Mouse (Mus musculus): ENCODE data around the gene Faf2. TPM values are rescaled to one million over a fixed set of nuclear protein-coding genes. Genes with fewer than 3 reads are reported as not detected.
"Not testable (repeated sequence)": the region's sequence is repeated elsewhere in the genome, so short reads cannot be mapped to it uniquely, and the experiment has no call there.

Gene Faf2
- total and polyA plus RNA-seq, 3 experiments: 21.0 to 82.3 (median 79.4) TPM

- no peak for DNase-seq
Measured at GRCm38 (mm10) chr13:54607204-54607603, 14.4 kb upstream of the Faf2 start.

GRCm38 (mm10) chr13:54608002-54608401 is 13.6 kb upstream of the Faf2 start:
- DNase-seq: no peak

DNA sequence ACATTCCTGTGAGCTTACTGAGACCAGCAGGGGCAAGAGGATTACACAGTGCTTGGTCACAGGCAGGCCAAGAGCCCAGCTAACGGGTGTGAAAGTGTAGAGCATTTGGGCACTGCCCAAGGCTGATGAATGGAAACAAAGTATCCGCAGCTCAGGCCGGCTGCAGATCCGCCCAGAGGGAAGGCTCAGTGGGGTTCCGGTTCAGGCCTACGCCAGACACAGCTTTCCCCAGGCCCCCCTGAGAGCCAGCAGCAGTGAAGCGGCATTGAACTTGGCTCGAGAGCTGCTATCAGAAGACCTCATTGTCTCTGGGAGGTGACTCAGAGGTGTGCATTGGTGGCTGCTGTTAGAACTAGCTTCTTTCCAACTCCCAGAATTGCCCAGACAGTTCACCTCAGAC is 12.9 kb upstream of the Faf2 start:
- DNase-seq: peak; percentile 32

DNA sequence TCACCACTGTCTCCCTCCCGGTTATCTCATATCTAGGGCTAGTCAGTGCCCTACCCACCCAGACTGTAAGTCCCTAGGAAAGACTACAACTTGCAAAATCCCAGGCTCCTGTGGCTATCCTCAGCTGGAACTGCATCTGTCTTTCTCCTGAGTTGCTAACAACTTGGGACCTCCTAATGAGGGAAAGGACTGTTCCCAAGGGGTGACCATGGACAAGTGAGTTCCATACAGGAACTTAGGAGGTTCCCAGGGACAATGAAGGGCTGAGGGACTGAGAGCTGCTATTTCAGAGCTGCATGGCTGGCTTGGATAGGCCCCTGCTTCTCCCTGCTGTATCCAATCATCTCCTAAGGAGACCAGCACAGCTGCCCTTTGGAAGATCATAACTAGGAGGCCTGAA is 12.3 kb upstream of the Faf2 start:
- DNase-seq: no peak

DNA sequence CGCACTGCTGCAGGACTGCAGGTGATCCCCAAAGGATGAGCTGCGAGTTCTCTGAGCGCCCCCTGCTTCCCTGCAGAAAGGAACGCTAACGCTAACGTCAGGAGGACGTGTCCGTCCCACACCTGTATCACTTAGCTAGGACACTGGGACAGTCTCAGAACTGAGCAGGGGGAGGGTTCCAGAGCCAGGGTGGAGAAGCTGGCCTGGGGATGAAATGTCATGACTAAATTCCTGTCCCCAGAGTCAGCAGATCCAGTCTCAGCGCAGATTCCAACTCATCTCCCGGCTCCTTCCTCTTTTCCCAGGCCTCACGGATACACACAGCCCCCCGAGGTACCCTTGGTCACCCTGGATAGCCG is 11.0 kb upstream of the Faf2 start:
- no peak for DNase-seq

DNA sequence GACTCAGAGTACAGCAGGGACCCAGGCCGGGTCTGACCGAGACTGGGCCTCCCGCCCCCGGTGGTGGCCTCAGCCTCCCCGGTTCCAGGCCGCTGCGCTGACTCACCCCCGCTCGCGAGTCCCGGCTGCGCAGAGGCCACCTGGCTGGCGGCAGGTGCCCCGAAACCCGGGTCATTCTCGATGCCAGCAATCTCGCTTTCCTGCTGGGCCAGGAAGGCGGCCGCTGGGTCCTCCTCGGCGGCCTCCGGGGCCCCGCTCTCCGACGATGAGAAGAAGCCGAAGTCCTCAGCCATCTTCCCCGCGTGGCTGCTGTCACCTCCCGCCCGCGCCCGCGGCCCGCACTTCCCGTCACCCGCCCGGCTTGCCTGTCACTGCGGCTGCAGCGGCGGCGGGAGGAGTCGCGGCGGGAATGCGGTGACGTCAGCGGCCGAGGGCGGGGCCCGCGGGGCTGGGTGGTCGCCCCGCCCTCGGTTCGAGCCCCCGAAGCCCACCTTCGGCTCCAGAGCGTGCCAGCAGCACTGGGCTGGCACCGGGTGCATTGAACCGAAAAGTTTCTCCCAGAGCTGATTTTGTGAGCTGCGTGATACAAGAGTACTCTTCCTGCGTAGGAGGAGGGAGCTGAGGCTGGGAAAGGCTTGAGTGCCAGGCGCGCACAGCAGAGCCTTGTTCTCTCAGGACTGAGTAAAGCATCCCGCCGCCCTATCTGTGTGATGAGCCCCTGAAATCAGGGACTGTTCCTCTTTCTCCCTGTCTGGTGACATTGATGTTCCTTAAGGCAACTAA is 10.4 kb upstream of the Faf2 start, which contains the start of gene Cltb:
TSS of gene Cltb (minus strand) at position 373 of the 783 bp plus-strand sequence.
- peak; percentile 94 for DNase-seq

GRCm38 (mm10) chr13:54613141-54613540 is 8.4 kb upstream of the Faf2 start:
- DNase-seq: not testable (repeated sequence)

DNA sequence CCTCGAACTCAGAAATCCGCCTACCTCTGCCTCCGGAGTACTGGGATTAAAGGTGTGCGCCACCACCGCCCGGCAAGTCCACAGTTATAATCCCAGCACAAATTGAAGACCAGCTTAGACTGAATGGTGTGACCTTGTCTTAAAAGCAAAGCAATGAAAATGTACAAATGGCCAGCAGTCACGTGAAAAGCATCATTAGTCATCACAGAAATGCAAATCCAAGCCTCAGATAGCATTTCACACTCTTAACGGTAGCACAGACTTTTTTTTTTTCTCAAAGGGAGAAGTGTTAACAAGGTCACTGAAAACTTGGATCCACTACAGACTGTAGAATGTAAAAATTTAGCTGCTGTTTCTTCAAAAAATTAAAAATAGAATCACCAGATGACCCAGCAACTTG is 5.3 kb upstream of the Faf2 start:
- DNase-seq: no peak

GRCm38 (mm10) chr13:54616998-54617397 is 4.6 kb upstream of the Faf2 start:
- DNase-seq: no peak

- no peak for DNase-seq
Measured at GRCm38 (mm10) chr13:54621960-54622521, 457 bp downstream of the Faf2 start.

DNA sequence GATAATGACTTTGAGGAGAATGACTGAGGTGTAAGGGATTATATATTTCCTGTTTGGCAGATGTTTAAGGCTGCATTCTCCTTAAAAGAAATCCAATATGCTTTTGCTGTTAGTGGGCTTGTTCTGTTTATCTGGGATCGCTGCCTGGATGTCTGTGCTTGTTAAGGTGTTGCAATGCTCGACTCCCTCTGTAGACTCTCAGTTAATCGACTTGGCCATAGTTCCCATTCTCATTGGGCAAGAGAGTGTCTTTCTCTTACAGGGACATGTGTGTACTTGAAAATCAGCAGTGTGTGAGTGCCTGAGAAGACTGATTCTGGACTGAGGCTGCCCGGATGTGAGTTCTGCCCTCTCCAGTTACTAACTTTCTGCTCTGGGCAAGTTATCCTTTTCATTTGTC is 7.5 kb downstream of the Faf2 start:
- peak; percentile 30 for DNase-seq

GRCm38 (mm10) chr13:54632731-54633277 is 11.2 kb downstream of the Faf2 start:
- no peak for DNase-seq

DNA sequence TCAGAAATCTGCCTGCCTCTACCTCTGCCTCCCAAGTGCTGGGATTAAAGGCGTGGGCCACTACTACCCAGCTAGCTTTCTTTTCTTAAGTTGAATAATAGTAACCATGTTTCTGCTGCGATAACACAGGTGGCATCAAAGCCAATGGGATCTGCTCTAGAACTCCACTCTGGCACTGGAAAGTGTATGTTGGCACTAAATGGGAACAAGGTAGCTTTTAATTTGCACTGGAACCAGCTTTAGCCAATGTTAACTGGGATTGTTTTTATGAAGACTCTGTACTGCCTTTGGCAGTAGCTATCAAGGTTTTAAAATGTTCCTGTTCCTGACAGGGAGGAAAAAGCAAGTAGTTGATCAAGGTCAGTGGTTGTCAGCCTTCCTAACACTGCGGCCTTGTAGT is 13.4 kb downstream of the Faf2 start:
- DNase-seq: no peak

GRCm38 (mm10) chr13:54650461-54650860 is 28.9 kb downstream of the Faf2 start:
- no peak for DNase-seq

GRCm38 (mm10) chr13:54660877-54661276 is 39.3 kb downstream of the Faf2 start:
- no peak for DNase-seq

DNA sequence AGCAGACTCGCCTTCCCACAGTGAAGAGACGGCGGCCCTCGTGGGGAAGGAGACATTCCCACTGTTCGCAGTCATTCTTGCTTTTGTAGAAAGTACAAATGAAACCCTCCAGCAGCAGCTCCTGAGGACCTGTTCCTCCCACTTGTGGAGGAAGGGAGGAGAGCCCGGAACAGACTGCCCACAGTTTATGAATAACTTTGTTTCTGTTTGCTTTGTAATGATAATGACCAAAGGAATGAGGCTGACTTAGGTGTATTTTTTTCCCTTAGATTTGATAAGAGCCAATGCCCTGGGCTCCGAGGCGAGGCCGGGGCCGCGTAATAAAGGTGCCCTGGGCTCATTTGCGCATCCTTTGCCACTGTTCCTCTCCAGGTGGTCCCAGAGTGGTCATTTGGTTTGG is 39.8 kb downstream of the Faf2 start:
- no peak for DNase-seq

GRCm38 (mm10) chr13:54663999-54664398 is 42.4 kb downstream of the Faf2 start:
- no peak for DNase-seq

- DNase-seq: peak; percentile 32
Measured at GRCm38 (mm10) chr13:54664509-54664908, 42.9 kb downstream of the Faf2 start.

DNA sequence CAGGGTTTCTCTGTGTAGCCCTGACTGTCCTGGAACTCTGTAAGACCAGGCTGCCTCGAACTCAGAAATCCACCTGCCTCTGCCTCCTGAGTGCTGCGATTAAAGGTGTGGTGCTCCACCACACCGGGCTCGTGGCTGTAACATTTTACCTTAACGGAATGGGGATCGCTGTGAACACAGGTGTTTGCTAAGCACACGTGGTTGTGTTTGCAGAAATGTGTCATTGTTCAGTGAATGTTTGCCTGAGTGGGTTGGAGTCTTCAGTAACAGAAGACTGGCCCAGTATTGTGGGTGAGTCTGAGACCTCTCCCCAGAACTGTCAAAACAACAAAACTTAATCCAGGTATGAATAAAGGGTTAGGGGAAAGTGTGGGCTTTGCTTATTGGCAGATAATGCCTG is 43.5 kb downstream of the Faf2 start:
- DNase-seq: no peak

DNA sequence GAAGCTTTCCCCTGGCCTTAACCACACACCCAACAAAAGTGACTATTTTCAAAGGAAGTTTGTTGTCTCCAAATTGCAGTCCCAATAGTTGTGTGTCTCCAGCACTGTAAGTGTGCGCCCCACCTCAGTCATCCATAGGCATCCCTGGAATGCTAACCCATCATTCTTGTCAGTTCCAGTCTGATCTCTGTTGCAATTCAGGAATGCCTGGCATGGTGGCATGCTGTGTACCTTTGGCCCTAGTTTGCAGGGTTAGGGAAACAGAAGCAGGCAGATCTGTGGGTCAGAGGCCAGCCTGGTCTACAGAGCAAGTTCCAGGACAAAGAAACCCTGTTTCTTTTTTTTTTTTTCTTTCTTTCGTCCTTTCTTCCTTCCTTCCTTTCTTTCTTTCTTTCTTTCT is 48.9 kb downstream of the Faf2 start:
- DNase-seq: no peak

DNA sequence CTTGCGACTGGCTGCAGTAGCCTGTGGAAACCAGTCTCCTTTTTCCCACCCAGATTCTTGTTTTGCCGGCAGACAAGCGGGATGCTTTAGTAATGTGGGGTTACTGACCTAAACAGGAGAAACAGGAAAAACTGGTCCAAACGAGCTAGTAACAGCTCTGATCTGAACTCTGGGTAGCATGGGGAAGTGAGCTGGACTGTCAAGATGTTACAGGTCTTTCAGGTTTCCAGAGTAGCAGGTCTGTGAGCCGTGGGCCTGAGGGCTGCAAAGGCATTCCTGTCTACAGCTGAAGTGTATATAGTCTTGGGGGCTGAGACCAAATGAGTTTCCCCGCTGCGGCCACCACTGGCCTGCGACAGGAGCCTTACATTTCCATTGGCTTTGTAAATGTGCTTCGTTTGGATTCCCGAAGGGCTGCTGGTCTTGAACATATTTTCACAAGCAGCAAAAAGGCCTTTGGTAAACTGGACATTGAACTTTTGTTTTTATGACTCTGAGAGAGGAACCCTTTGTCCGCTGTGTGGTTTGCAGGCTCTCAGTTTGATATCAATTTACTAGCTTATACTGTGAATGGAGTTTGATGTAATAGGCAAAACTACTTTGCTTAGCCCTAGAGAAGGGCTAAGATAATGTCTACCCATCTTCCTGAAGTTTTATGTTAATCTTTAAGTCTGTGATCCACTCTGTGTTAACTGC is 54.5 kb downstream of the Faf2 start:
- DNase-seq: no peak

- no peak for DNase-seq
Measured at GRCm38 (mm10) chr13:54678263-54678662, 56.7 kb downstream of the Faf2 start.
